Mouse (Mus musculus): ENCODE data around the gene Simc1. TPM values are rescaled to one million over a fixed set of nuclear protein-coding genes. Genes with fewer than 3 reads are reported as not detected.

Gene Simc1
- polyA plus RNA-seq (2015; fragmentation: Illumina TruSeq; extraction: RNeasy Lipid Tissue Mini Kit (QIAGEN cat#74804); ENCODE audit: insufficient read depth, low read depth, low replicate concordance), result 4.4 TPM

GRCm38 (mm10) chr13:54503604-54504521 is at the start of gene Simc1:
TSS of gene Simc1 (plus strand) at chr13:54503779.

DNA sequence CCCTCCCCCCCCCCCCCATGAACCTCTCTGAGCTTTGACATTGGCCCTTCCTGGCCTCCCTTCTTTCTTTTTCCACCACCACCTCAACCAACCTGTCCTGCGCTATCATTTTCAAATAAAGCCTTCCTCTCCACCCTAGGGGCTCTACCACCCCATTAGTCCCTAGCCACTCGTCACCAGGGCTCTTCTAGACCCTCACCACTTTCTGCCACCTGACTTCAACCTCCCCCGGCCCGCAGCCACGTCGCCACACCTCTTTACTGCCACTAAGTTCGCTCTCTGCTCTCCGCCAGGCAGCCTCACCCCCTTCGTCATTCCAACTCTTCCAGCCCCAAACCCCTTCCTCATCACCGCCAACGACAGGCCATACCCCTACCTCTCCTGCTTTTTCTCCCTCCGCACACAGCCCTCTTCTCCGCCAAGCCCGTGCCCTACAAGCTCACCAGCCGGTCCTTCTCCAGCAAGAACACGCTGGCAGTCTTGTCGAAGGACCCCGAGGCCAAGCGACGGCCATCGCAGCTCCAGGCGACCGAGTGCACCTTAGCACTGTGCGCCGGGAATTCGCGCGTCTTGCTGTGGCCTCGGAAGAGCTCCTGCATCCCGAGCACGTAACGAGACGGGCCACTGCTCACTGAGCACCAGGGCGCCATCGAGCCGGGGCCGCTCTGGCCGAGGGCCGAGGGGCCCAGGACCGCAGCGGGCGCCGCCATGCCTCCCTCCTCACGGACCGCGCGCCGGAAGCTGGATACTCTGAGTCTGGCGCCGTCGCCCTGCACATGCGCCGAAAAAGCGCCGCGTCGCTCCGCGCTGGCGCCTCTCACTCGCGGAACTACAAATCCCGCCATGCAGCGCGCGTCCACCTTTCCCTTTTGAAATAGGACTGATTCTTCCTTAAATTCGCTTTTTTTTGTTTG is 35.2 kb upstream of the Simc1 start, which contains the start of gene Thoc3:
TSS of gene Thoc3 (minus strand) at position 752 of the 914 bp plus-strand sequence.

DNA sequence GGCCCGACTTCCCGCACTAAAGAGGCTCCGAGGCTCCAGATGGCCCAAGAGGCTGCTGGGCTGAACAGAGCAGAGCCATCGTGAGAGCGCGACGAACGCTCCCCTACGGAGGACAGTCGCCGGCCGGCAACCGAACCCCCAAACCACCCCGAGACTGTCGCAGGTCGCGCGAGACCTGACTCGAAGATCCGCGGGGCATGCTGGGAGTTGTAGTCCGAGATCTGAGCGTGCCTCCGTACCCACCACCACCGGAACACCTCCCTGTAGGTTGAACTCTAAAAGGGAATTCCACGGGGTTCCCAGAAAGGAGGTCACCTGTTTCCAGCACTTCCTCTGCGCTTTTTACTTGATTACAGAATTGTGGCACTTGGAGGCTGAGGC is 61.6 kb downstream of the Simc1 start, which contains the start of gene 4833439L19Rik:
TSS of gene 4833439L19Rik (minus strand) at position 235 of the 381 bp plus-strand sequence.

GRCm38 (mm10) chr13:54574854-54575481 is 71.4 kb downstream of the Simc1 start, which contains the start of gene Arl10:
TSS of gene Arl10 (plus strand) at chr13:54575015.

GRCm38 (mm10) chr13:54589996-54590951 is 86.7 kb downstream of the Simc1 start, which contains the start of the genes Nop16 and Higd2a:
TSS of gene Nop16 (minus strand) at chr13:54590090.
TSS of gene Higd2a (plus strand) at chr13:54590207.

Other genes starting within 250 kb of the Simc1 start
- 9.3 TPM for gene Cplx2, start 132.4 kb upstream of the Simc1 start, polyA plus RNA-seq (2015; fragmentation: Illumina TruSeq; extraction: RNeasy Lipid Tissue Mini Kit (QIAGEN cat#74804); ENCODE audit: insufficient read depth, low read depth, low replicate concordance)
- gene Thoc3, start 34.9 kb upstream of the Simc1 start, polyA plus RNA-seq (2015; fragmentation: Illumina TruSeq; extraction: RNeasy Lipid Tissue Mini Kit (QIAGEN cat#74804); ENCODE audit: insufficient read depth, low read depth, low replicate concordance), result 3.7 TPM
- 37.9 TPM for gene 4833439L19Rik, start 61.7 kb downstream of the Simc1 start, polyA plus RNA-seq (2015; fragmentation: Illumina TruSeq; extraction: RNeasy Lipid Tissue Mini Kit (QIAGEN cat#74804); ENCODE audit: insufficient read depth, low read depth, low replicate concordance)
- gene Arl10, start 71.2 kb downstream of the Simc1 start, polyA plus RNA-seq (2015; fragmentation: Illumina TruSeq; extraction: RNeasy Lipid Tissue Mini Kit (QIAGEN cat#74804); ENCODE audit: insufficient read depth, low read depth, low replicate concordance), result 3.4 TPM
- 5.5 TPM for gene Nop16, start 86.3 kb downstream of the Simc1 start, polyA plus RNA-seq (2015; fragmentation: Illumina TruSeq; extraction: RNeasy Lipid Tissue Mini Kit (QIAGEN cat#74804); ENCODE audit: insufficient read depth, low read depth, low replicate concordance)
- 34.5 TPM for gene Higd2a, start 86.4 kb downstream of the Simc1 start, polyA plus RNA-seq (2015; fragmentation: Illumina TruSeq; extraction: RNeasy Lipid Tissue Mini Kit (QIAGEN cat#74804); ENCODE audit: insufficient read depth, low read depth, low replicate concordance)
- gene Cltb, start 107.6 kb downstream of the Simc1 start, polyA plus RNA-seq (2015; fragmentation: Illumina TruSeq; extraction: RNeasy Lipid Tissue Mini Kit (QIAGEN cat#74804); ENCODE audit: insufficient read depth, low read depth, low replicate concordance), result 19.5 TPM
- gene Faf2, start 118.0 kb downstream of the Simc1 start, polyA plus RNA-seq (2015; fragmentation: Illumina TruSeq; extraction: RNeasy Lipid Tissue Mini Kit (QIAGEN cat#74804); ENCODE audit: insufficient read depth, low read depth, low replicate concordance), result 5.7 TPM
- gene Rnf44, start 190.1 kb downstream of the Simc1 start, polyA plus RNA-seq (2015; fragmentation: Illumina TruSeq; extraction: RNeasy Lipid Tissue Mini Kit (QIAGEN cat#74804); ENCODE audit: insufficient read depth, low read depth, low replicate concordance), result 17.5 TPM
- gene Cdhr2, start 197.7 kb downstream of the Simc1 start, polyA plus RNA-seq (2015; fragmentation: Illumina TruSeq; extraction: RNeasy Lipid Tissue Mini Kit (QIAGEN cat#74804); ENCODE audit: insufficient read depth, low read depth, low replicate concordance), result 1.3 TPM
- gene Gprin1, start 246.1 kb downstream of the Simc1 start, polyA plus RNA-seq (2015; fragmentation: Illumina TruSeq; extraction: RNeasy Lipid Tissue Mini Kit (QIAGEN cat#74804); ENCODE audit: insufficient read depth, low read depth, low replicate concordance), result 0.74 TPM